ENCODE assay signal across 8 mouse cellular contexts in genomic region chr15:82983416-82984026, GRCm38 (mm10). TPM values are rescaled to one million over a fixed set of nuclear protein-coding genes. Genes with fewer than 3 reads are reported as not detected.
DNase-seq lines count a peak whose midpoint lies in the region; ATAC-seq and TF ChIP-seq lines count a peak whose summit lies in the region.

No protein-coding gene starts in this region.

- no peak for TF ChIP-seq POLR2A in thymus, adult 2 months (IDR thresholded peaks at IDR 0.05; ENCODE audit: control insufficient read depth, extremely low read depth, insufficient read depth, low read length, poor library complexity)

- H3K4me2 ChIP-seq in intestine, postnatal 0 days (replicated peaks; ENCODE audit: low read depth) = peak overlapping the region; percentile 33; the same call in 1 of the 2 replicates
- H3K4me2 ChIP-seq in midbrain, embryonic 13.5 days (replicated peaks) = peak overlapping the region; percentile 93

- no peak overlapping the region for H3K9ac ChIP-seq in intestine, postnatal 0 days (ENCODE audit: low read depth, low read length)
- peak overlapping the region; percentile 57 for H3K9ac ChIP-seq in midbrain, embryonic 13.5 days (replicated peaks)

- no peaks in the 10 kb centered on the region for H3K9me3 ChIP-seq in intestine, postnatal 0 days (ENCODE audit: control insufficient read depth)
- H3K9me3 ChIP-seq in midbrain, embryonic 13.5 days = no peaks in the 10 kb centered on the region

- peaks cover 8% of the 10 kb centered on the region for H3K27me3 ChIP-seq in intestine, postnatal 0 days (replicated peaks; ENCODE audit: control insufficient read depth, insufficient read depth, low read length)
- peaks cover 20% of the 10 kb centered on the region for H3K27me3 ChIP-seq in midbrain, embryonic 13.5 days
- H3K27me3 ChIP-seq in thymus, adult 2 months (ENCODE audit: control insufficient read depth, insufficient read depth, low read length) = no peaks in the 10 kb centered on the region; the same call in 1 of the 2 replicates

- H3K4me1 ChIP-seq in intestine, postnatal 0 days (replicated peaks; ENCODE audit: control insufficient read depth, insufficient read depth, low read length) = no peaks in the 10 kb centered on the region; the same call in 1 of the 2 replicates
- H3K4me1 ChIP-seq in midbrain, embryonic 13.5 days (replicated peaks) = peaks cover 74% of the 10 kb centered on the region
- peaks cover 33% of the 10 kb centered on the region for H3K4me1 ChIP-seq in thymus, adult 2 months (replicated peaks; ENCODE audit: control insufficient read depth, insufficient read depth, low read length)

- DNase-seq in MN1 (ENCODE audit: low spot score) = peak; percentile 38
- peak; percentile 63 for DNase-seq in adrenal gland, postnatal 10 days
- peak; percentile 26 to 35 for DNase-seq in heart, adult 18-20 months
- no peak for DNase-seq in thymus, adult 2 months
- DNase-seq in urinary bladder, postnatal 10 days (ENCODE audit: low spot score) = no peak
- DNase-seq in frontal cortex, adult 2 months (ENCODE audit: extremely low spot score in 1 of 2, low spot score in 1 of 2) = no peak

- H3K36me3 ChIP-seq in intestine, postnatal 0 days (ENCODE audit: control insufficient read depth, insufficient read depth) = no peaks in the 10 kb centered on the region
- H3K36me3 ChIP-seq in midbrain, embryonic 13.5 days = no peaks in the 10 kb centered on the region
- H3K36me3 ChIP-seq in thymus, adult 2 months (ENCODE audit: control insufficient read depth, insufficient read depth, low read length) = no peaks in the 10 kb centered on the region

- no peak for TF ChIP-seq CTCF in intestine, postnatal 0 days (IDR thresholded peaks at IDR 0.05; ENCODE audit: low read depth)
- TF ChIP-seq CTCF in thymus, adult 2 months (IDR thresholded peaks at IDR 0.05; ENCODE audit: borderline replicate concordance, control insufficient read depth, extremely low read depth, insufficient read depth, low read length, poor library complexity) = no peak

- no peak overlapping the region for H3K27ac ChIP-seq in intestine, postnatal 0 days (ENCODE audit: low read depth, low read length)
- H3K27ac ChIP-seq in midbrain, embryonic 13.5 days = peak overlapping the region; percentile 93
- H3K27ac ChIP-seq in thymus, adult 2 months (ENCODE audit: control insufficient read depth, insufficient read depth, low read length) = no peak overlapping the region

- H3K4me3 ChIP-seq in intestine, postnatal 0 days (ENCODE audit: low read depth, low read length) = no peak overlapping the region
- peak overlapping the region; percentile 26 for H3K4me3 ChIP-seq in midbrain, embryonic 13.5 days (replicated peaks)
- H3K4me3 ChIP-seq in thymus, adult 2 months (ENCODE audit: control insufficient read depth, insufficient read depth, low read length) = no peak overlapping the region

- no peak for ATAC-seq in intestine, postnatal 0 days
- peak; percentile 54 for ATAC-seq in midbrain, embryonic 13.5 days

- 46% methylated on average over 9 of the region's 9 CpGs for WGBS in intestine, postnatal 0 days
- 3% methylated on average over 9 of the region's 9 CpGs for WGBS in midbrain, embryonic 13.5 days
- 83% methylated on average over 9 of the region's 9 CpGs for WGBS in thymus, adult 2 months

RNA-seq across cellular contexts. Expression of gene Tcf20, which starts 4.2 kb away (rescaled TPM):
- total RNA-seq in adrenal gland, postnatal 10 days (2021) = 10 to 100 TPM; 70.8 to 71.5 TPM
- total RNA-seq in heart, adult 18-20 months (2021) = 10 to 100 TPM; 48.2 to 56.6 TPM
- 3.9 and 4.1 TPM in 2 replicates for polyA plus RNA-seq in intestine, postnatal 0 days (2015; fragmentation: Nextera tagmentation; extraction: Ambion mirVana)
- polyA plus RNA-seq in midbrain, embryonic 13.5 days (2015; fragmentation: Nextera tagmentation; extraction: Ambion mirVana) = 15.6 and 16.0 TPM in 2 replicates
- 48.7 and 69.3 TPM in 2 replicates for polyA plus RNA-seq in thymus, adult 2 months (2012; rRNA removed)
- polyA plus RNA-seq in frontal cortex, adult 2 months (2012; rRNA removed) = 31.3 and 38.3 TPM in 2 replicates

RNA-seq across cellular contexts. Expression of gene Nfam1, which starts 49.6 kb away (rescaled TPM):
- total RNA-seq in adrenal gland, postnatal 10 days (2021) = 1 to 10 TPM; 3.2 to 4.5 TPM
- 1 to 10 TPM; 1.5 to 2.0 TPM for total RNA-seq in heart, adult 18-20 months (2021)
- polyA plus RNA-seq in intestine, postnatal 0 days (2015; fragmentation: Nextera tagmentation; extraction: Ambion mirVana) = 1.1 and 1.2 TPM in 2 replicates
- 2.4 and 2.5 TPM in 2 replicates for polyA plus RNA-seq in midbrain, embryonic 13.5 days (2015; fragmentation: Nextera tagmentation; extraction: Ambion mirVana)
- 8.1 and 9.8 TPM in 2 replicates for polyA plus RNA-seq in thymus, adult 2 months (2012; rRNA removed)
- 2.0 and 2.2 TPM in 2 replicates for polyA plus RNA-seq in frontal cortex, adult 2 months (2012; rRNA removed)

Comparison
In these comparisons a context has a peak if more than half of its experiments do, and no peak if none do; other contexts are left out.
1. DNase-seq: peak in MN1 (single experiment), adrenal gland, postnatal 10 days (single experiment) and heart, adult 18-20 months (2 of 2); none in thymus, adult 2 months (single experiment), urinary bladder, postnatal 10 days (single experiment) and frontal cortex, adult 2 months (0 of 2).